Mouse (Mus musculus): ENCODE data around the gene Bcl2. TPM values are rescaled to one million over a fixed set of nuclear protein-coding genes. Genes with fewer than 3 reads are reported as not detected.

Gene Bcl2
- total and polyA plus RNA-seq, 3 experiments = 1.3 to 5.0 (median 3.5) TPM

GRCm38 (mm10) chr1:106654254-106654653 is 59.8 kb downstream of the Bcl2 start:
- intact Hi-C loops (cut with DNase I) = no loop called here
- Histone ChIP-seq H3K27me3 (ENCODE audit: control insufficient read depth, insufficient read depth, low read length) (no peaks in the 10 kb centered on the region), H3K27ac (no peak overlapping the region), H3K9ac (ENCODE audit: low read depth, low read length) (no peak overlapping the region), H3K79me2 (replicated peaks; ENCODE audit: control insufficient read depth, insufficient read depth, low read length) (no peaks in the 10 kb centered on the region; the same call in 1 of the 2 replicates), H3K4me1 (ENCODE audit: control insufficient read depth, insufficient read depth, low read length) (peaks cover 3% of the 10 kb centered on the region), H3K36me3 (ENCODE audit: control insufficient read depth, insufficient read depth, low read length) (no peaks in the 10 kb centered on the region), H3K4me3 (no peak overlapping the region)
- no peak for DNase-seq
- no peak for TF ChIP-seq EP300 (IDR thresholded peaks at IDR 0.05; ENCODE audit: insufficient read depth, low read depth, low read length)
- 95% methylated on average over 6 of the region's 6 CpGs for WGBS

GRCm38 (mm10) chr1:106653441-106653860 is 60.6 kb downstream of the Bcl2 start:
- Histone ChIP-seq H3K27me3 (ENCODE audit: control insufficient read depth, insufficient read depth, low read length) (no peaks in the 10 kb centered on the region), H3K9ac (ENCODE audit: low read depth, low read length) (no peak overlapping the region), H3K4me1 (ENCODE audit: control insufficient read depth, insufficient read depth, low read length) (peaks cover 3% of the 10 kb centered on the region), H3K79me2 (replicated peaks; ENCODE audit: control insufficient read depth, insufficient read depth, low read length) (no peaks in the 10 kb centered on the region; the same call in 1 of the 2 replicates), H3K27ac (peak overlapping the region; percentile 18), H3K4me3 (no peak overlapping the region), H3K36me3 (ENCODE audit: control insufficient read depth, insufficient read depth, low read length) (no peaks in the 10 kb centered on the region)
- no peak for TF ChIP-seq EP300 (IDR thresholded peaks at IDR 0.05; ENCODE audit: insufficient read depth, low read depth, low read length)
- TF ChIP-seq CTCF (IDR thresholded peaks at IDR 0.05) = no peak
- TF ChIP-seq POLR2A (IDR thresholded peaks at IDR 0.05; ENCODE audit: insufficient read depth, low read depth, low read length) = no peak
- peak in 1 of 2 experiments; percentile 31 for DNase-seq
- 31% methylated on average over 4 of the region's 4 CpGs for WGBS
- intact Hi-C loops (cut with DNase I) = no loop called here

GRCm38 (mm10) chr1:106651211-106651610 is 62.9 kb downstream of the Bcl2 start:
- Histone ChIP-seq H3K9ac (ENCODE audit: low read depth, low read length) (no peak overlapping the region), H3K4me1 (ENCODE audit: control insufficient read depth, insufficient read depth, low read length) (peaks cover 3% of the 10 kb centered on the region), H3K36me3 (ENCODE audit: control insufficient read depth, insufficient read depth, low read length) (no peaks in the 10 kb centered on the region), H3K27ac (no peak overlapping the region), H3K27me3 (ENCODE audit: control insufficient read depth, insufficient read depth, low read length) (no peaks in the 10 kb centered on the region), H3K4me3 (no peak overlapping the region), H3K79me2 (replicated peaks; ENCODE audit: control insufficient read depth, insufficient read depth, low read length) (no peaks in the 10 kb centered on the region; the same call in 1 of the 2 replicates)
- TF ChIP-seq POLR2A (IDR thresholded peaks at IDR 0.05; ENCODE audit: insufficient read depth, low read depth, low read length) (no peak), EP300 (IDR thresholded peaks at IDR 0.05; ENCODE audit: insufficient read depth, low read depth, low read length) (no peak), CTCF (IDR thresholded peaks at IDR 0.05) (no peak)
- 85% methylated on average over 7 of the region's 7 CpGs for WGBS
- no peak for DNase-seq
- intact Hi-C loops (cut with DNase I) = no loop called here

- Histone ChIP-seq H3K4me3 (no peak overlapping the region), H3K79me2 (replicated peaks; ENCODE audit: control insufficient read depth, insufficient read depth, low read length) (no peaks in the 10 kb centered on the region; the same call in 1 of the 2 replicates), H3K27ac (no peak overlapping the region), H3K36me3 (ENCODE audit: control insufficient read depth, insufficient read depth, low read length) (no peaks in the 10 kb centered on the region), H3K4me1 (ENCODE audit: control insufficient read depth, insufficient read depth, low read length) (peaks cover 3% of the 10 kb centered on the region), H3K9ac (ENCODE audit: low read depth, low read length) (no peak overlapping the region), H3K27me3 (ENCODE audit: control insufficient read depth, insufficient read depth, low read length) (no peaks in the 10 kb centered on the region)
- WGBS = 84% methylated on average over 4 of the region's 4 CpGs
- no peak for DNase-seq
- intact Hi-C loops (cut with DNase I) = no loop called here
- TF ChIP-seq POLR2A (IDR thresholded peaks at IDR 0.05; ENCODE audit: insufficient read depth, low read depth, low read length) = no peak
Observed at GRCm38 (mm10) chr1:106650427-106650826, 63.6 kb downstream of the Bcl2 start.

GRCm38 (mm10) chr1:106647336-106647735 is 66.7 kb downstream of the Bcl2 start:
- WGBS = 78% methylated on average over 3 of the region's 3 CpGs
- Histone ChIP-seq H3K4me3 (no peak overlapping the region), H3K79me2 (replicated peaks; ENCODE audit: control insufficient read depth, insufficient read depth, low read length) (no peaks in the 10 kb centered on the region; the same call in 1 of the 2 replicates), H3K27me3 (ENCODE audit: control insufficient read depth, insufficient read depth, low read length) (no peaks in the 10 kb centered on the region), H3K9ac (ENCODE audit: low read depth, low read length) (no peak overlapping the region), H3K4me1 (ENCODE audit: control insufficient read depth, insufficient read depth, low read length) (no peaks in the 10 kb centered on the region; the same call in 1 of the 2 replicates), H3K27ac (no peak overlapping the region), H3K36me3 (ENCODE audit: control insufficient read depth, insufficient read depth, low read length) (no peaks in the 10 kb centered on the region)
- intact Hi-C loops (cut with DNase I) = no loop called here
- no peak for DNase-seq
- TF ChIP-seq CTCF (IDR thresholded peaks at IDR 0.05) (no peak), POLR2A (IDR thresholded peaks at IDR 0.05; ENCODE audit: insufficient read depth, low read depth, low read length) (no peak), EP300 (IDR thresholded peaks at IDR 0.05; ENCODE audit: insufficient read depth, low read depth, low read length) (no peak)

GRCm38 (mm10) chr1:106644566-106644965 is 69.5 kb downstream of the Bcl2 start:
- WGBS = 79% methylated on average over 4 of the region's 4 CpGs
- H3K4me1 ChIP-seq (ENCODE audit: control insufficient read depth, insufficient read depth, low read length) = no peaks in the 10 kb centered on the region; the same call in 1 of the 2 replicates
- no peaks in the 10 kb centered on the region for H3K79me2 ChIP-seq (replicated peaks; ENCODE audit: control insufficient read depth, insufficient read depth, low read length)
- H3K9ac ChIP-seq (ENCODE audit: low read depth, low read length) = no peak overlapping the region
- no peaks in the 10 kb centered on the region for H3K27me3 ChIP-seq (ENCODE audit: control insufficient read depth, insufficient read depth, low read length)
- no peak overlapping the region for H3K27ac ChIP-seq
- no peak overlapping the region for H3K4me3 ChIP-seq
- TF ChIP-seq CTCF (IDR thresholded peaks at IDR 0.05) (no peak), EP300 (IDR thresholded peaks at IDR 0.05; ENCODE audit: insufficient read depth, low read depth, low read length) (no peak), POLR2A (IDR thresholded peaks at IDR 0.05; ENCODE audit: insufficient read depth, low read depth, low read length) (no peak)
- no peak for DNase-seq
- intact Hi-C loops (cut with DNase I) = no loop called here
- H3K36me3 ChIP-seq (ENCODE audit: control insufficient read depth, insufficient read depth, low read length) = no peaks in the 10 kb centered on the region

Measured in heart, adult 2 months (tissue).